Mouse (Mus musculus) liver, embryonic 14.5 days (tissue): ENCODE results near the gene Tmem208.

ENCODE experiments used
- CTCF ChIP-seq: IDR thresholded peaks from 2 replicates; pipeline ENCODE4 v1.5.1; 2016; ENCODE audit warnings: antibody characterized with exemption, low read depth, control low read depth
- EP300 ChIP-seq: IDR thresholded peaks from 2 replicates; pipeline ENCODE4 v1.6.1; 2016; ENCODE audit warnings: antibody characterized with exemption, low read depth

- TF ChIP-seq CTCF, result no peak
- no peak for TF ChIP-seq EP300
Observed at GRCm38 (mm10) chr8:105338992-105339391, 12.8 kb downstream of the Tmem208 start.
